Mouse (Mus musculus) adrenal gland, postnatal 14 days (tissue): ENCODE results near the gene Matk. TPM values are rescaled to one million over a fixed set of nuclear protein-coding genes. Genes with fewer than 3 reads are reported as not detected.
"Not testable (repeated sequence)": the region's sequence is repeated elsewhere in the genome, so short reads cannot be mapped to it uniquely, and the experiment has no call there.

Experiments
- DNase-seq: peaks from one replicate; pipeline ENCODE4 v3.0.0; 2021; ENCODE audit warnings: mixed read lengths
- long read RNA-seq, 2 experiments: library from polyadenylated mRNA; stranded (forward); transcript quantifications; one replicate each; pipeline ENCODE4 v2.0.0; 2021
- total RNA-seq: library from RNA; stranded (reverse); gene quantifications from 2 replicates; pipeline ENCODE4 v1.2.3, GENCODE M21; 2021

The Matk gene
- total RNA-seq: 2.1 and 2.9 TPM in 2 replicates
- long read RNA-seq, experiment 1, partial matches to known transcripts: 1 of 4 reads
- long read RNA-seq, experiment 1, other reads (novel, unspliced or antisense): 2 of 4 reads
- long read RNA-seq, experiment 2, partial matches to known transcripts: 0 of 1 reads
- long read RNA-seq, experiment 2, other reads (novel, unspliced or antisense): 1 of 1 reads

- DNase-seq: peak; percentile 74
Measured at GRCm38 (mm10) chr10:81252424-81253419, at the start of gene Matk. Gene Matk (plus strand): TSS chr10:81252935.

DNA sequence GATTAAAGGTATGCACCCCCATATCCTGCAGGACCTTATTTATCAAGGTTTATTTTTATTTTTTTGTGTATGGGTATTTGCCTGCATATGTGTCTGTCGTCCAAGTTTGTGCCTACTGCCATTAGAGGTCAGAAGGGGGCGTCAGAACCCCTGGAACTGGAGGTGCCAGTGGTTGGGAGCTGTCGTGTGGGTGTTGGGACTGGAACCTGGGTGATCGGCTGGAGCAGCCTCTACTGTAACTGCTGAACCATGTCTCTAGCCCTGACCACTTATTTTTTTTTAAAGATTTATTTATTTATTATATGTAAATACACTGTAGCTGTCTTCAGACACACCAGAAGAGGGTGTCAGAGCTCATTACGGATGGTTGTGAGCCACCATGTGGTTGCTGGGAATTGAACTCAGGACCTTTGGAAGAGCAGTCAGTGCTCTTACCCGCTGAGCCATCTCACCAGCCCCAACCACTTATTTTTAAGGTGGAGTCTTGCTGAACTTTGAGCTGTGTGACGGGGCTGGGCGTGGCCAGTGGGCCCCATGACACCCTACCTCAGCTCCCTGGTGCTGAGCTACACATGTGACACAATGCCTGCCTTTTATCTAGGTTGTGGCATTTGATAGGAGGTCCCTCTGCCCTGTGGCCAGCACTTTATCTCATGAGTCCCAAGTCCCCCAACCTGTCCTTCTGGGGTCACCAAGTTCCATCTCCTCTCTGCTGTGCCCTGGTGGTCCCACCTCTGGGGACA lies 49.6 kb upstream of the Matk start:
- DNase-seq: no peak

DNA sequence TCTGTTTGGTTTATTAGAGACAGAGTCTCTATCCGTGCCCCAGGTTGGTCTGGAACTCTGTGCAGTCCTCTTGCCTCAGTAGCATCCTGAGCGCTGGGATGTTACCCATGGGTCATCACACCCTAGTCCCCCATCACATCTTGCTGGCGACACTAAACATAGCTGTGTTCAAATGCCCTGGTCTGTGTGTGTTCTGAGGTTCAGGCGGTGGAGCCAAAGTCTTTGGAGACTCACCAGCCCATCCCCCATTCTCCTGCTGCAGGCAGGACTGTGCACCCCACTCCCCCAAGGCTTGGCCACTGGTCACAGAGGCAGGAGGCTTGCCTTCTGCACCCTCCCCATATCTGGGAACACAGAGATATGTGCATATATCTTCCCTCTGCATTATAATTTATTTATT lies 48.6 kb upstream of the Matk start:
- DNase-seq: no peak

- DNase-seq: no peak
Measured at GRCm38 (mm10) chr10:81210154-81210553, 42.6 kb upstream of the Matk start.

DNA sequence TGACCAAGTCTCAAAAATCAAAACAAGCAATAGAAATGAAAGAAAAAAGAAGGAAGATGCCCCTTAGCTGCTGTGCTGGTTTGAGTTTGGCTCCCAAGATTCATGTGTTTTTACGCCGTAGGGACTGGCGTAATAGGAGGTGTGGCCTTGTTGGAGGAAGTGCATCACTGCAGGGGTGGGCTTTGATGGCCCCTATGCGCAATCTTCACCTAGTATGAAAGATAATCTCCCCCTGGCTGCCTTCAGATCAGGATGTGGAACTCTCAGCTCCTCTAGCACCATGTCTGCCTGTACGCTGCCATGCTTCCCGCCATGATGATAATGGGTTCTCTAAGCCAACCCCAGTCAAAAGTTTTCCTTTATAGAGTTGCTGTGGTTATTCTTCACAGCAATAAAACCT lies 36.5 kb upstream of the Matk start:
- no peak for DNase-seq

- DNase-seq: no peak
Measured at GRCm38 (mm10) chr10:81216810-81217209, 35.9 kb upstream of the Matk start.

GRCm38 (mm10) chr10:81217267-81217666 lies 35.5 kb upstream of the Matk start:
- DNase-seq: not testable (repeated sequence)

- peak; percentile 83 for DNase-seq
Measured at GRCm38 (mm10) chr10:81217964-81218363, 34.8 kb upstream of the Matk start.

DNA sequence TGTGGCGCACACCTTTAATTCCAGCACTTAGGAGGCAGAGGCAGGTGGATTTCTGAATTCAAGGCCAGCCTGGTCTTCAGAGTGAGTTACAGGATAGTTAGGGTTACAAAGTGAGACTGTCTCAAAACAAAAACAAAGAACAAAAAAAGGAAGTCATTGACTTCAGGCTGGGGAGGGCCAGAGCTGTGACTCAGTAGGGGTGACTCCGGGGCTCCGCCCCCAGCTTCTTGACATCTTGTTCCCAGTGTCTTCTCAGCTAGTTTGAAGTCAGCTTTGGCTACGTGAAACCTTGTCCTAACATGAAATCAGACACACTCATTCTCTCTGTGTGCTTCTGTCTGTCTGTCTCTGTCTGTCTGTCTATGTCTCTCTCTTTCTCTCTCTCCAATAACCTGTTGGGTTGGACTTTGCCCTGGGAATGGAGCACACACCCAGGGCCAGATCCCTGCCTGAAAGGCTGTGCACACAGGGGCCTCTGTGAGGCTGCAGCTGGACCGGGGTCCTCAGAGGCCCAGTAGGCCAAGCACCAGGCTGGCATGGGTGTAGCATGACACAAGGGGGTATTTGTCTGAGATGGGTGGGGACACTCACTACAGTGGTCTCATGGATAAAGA lies 31.2 kb upstream of the Matk start:
- no peak for DNase-seq

- DNase-seq: not testable (repeated sequence)
Measured at GRCm38 (mm10) chr10:81223731-81224130, 29.0 kb upstream of the Matk start.

GRCm38 (mm10) chr10:81229735-81230437 lies 22.8 kb upstream of the Matk start:
- no peak for DNase-seq

- DNase-seq: peak; percentile 41
Measured at GRCm38 (mm10) chr10:81230438-81231332, 22.1 kb upstream of the Matk start, which contains the start of gene Atcay. Gene Atcay (minus strand): TSS chr10:81230833.

DNA sequence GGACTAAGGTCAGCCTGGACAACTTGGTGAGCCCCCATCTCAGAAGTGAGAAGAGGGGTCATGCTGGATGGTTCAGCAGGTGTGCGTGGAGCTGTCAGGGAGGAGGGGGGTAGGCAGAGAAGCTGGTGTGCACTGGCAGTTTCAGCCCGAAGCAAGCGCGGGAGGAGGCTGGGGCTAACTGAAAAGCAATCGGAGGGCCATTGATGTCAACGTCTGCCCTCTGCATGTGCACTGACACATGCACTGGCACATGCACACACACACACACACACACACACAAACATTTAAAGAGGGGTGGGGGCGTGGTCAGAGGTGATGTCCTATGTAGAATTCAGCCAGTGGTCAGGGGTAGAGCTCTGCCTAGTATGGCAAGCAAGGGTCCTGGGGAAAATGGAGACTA lies 21.3 kb upstream of the Matk start:
- DNase-seq: no peak

DNA sequence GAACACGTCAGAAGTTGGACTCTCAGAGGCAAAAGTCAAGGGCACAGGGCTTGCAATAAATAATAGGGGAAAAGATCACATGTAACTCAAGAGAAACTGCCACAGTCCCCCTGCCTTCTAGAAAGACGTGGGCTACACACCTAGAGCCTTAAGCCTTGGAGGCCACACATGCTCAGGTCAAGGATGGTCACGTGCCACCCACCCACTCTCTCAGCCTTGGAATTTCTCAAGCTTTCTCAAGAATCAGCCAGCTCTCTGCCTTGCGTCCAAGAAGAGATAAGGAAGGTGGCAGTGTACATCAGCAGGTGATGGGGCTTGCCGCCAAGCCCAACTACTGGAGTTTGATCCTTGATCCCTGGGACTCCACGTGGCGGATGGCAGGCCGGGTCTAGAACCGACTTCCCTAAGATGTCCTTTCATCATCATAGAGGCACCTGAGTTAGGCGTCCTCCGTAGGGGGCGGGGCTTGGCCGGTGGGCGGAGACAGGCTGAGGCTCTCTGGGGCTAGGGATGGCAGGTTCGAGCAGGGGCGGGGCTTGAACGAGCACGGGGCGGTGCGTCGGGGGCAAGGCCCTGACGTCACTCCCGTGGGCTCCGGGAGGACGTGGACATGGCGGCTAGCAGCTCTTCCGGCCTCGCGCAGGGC lies 20.0 kb upstream of the Matk start, which contains the start of gene Zfr2:
Gene Zfr2, plus strand, starts transcription at position 576 of the 646 bp plus-strand sequence.
- DNase-seq: peak; percentile 97

- DNase-seq: no peak
Measured at GRCm38 (mm10) chr10:81233226-81233585, 19.5 kb upstream of the Matk start.

DNA sequence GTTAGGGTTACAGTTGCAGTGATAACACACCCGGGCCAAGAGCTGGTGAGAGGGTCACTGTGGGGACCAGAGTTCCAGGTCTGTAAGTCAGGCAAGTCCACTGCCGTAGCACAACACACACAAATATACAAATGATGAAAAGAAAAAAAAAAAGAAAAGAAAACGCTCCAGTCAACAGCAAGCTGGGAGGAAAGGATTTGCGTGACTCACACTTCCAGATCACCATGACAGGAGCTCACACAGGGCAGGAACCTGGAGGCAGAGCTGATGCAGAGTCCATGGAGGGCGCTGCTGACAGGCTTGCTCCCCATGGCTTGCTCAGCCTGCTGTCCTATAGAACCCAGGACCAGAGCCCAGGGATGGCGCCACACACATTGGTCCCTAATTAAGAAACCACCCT lies 18.5 kb upstream of the Matk start:
- DNase-seq: no peak

- no peak for DNase-seq
Measured at GRCm38 (mm10) chr10:81236471-81237268, 16.1 kb upstream of the Matk start.

- DNase-seq: no peak
Measured at GRCm38 (mm10) chr10:81238618-81239017, 14.1 kb upstream of the Matk start.

DNA sequence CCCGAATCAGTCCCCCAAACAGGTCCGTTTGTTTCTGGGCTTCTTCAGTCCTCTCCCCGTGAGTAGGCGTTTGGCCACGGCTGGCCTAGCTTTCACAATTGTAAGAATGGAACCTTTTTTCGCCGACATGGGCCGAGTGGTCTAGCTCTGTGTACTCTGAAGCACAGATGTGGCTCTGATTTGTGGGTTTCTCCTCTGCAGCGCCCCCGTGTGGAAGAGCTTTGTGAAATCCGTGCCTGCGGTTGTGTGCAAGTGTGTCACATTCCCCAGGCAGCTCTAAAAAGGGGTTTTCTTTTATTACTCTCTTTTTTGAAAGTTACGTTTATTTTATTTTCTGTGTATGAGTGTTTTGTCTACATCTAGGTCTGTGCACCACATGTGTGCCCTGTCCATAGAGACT lies 11.9 kb upstream of the Matk start:
- peak; percentile 81 for DNase-seq
